Mouse (Mus musculus) liver, embryonic 12.5 days (tissue): ENCODE results near the gene Ptpn13. TPM values are rescaled to one million over a fixed set of nuclear protein-coding genes. Genes with fewer than 3 reads are reported as not detected.

Experiments used
- ATAC-seq: fragments of 200-750 bp; cut with Nextera tagmentation; 2 replicates; pipeline ENCODE4 v1.8.0; 2017; ENCODE audit warnings: moderate number of reproducible peaks, mild to moderate bottlenecking, moderate library complexity
- H3K27ac ChIP-seq: fragments of 300-500 bp; sonication (generic); 2 replicates; pipeline ENCODE4 v1.5.1; 2016; ENCODE audit warnings: mild to moderate bottlenecking
- H3K27me3 ChIP-seq: fragments of 300-500 bp; sonication (generic); replicated peaks from 2 replicates; pipeline ENCODE4 v1.6.1; 2016; ENCODE audit warnings: mild to moderate bottlenecking, moderate library complexity
- H3K36me3 ChIP-seq: fragments of 300-500 bp; sonication (generic); 2 replicates; pipeline ENCODE4 v1.6.1; 2016; ENCODE audit warnings: mild to moderate bottlenecking, moderate library complexity
- H3K4me1 ChIP-seq: fragments of 300-500 bp; sonication (generic); 2 replicates; pipeline ENCODE4 v1.6.1; 2016
- H3K4me2 ChIP-seq: fragments of 300-500 bp; sonication (generic); 2 replicates; pipeline ENCODE4 v1.6.1; 2016; ENCODE audit warnings: mild to moderate bottlenecking, moderate library complexity
- H3K4me3 ChIP-seq: fragments of 300-500 bp; sonication (generic); 2 replicates; pipeline ENCODE4 v1.5.1; 2016; ENCODE audit warnings: mild to moderate bottlenecking, moderate library complexity
- H3K9ac ChIP-seq: fragments of 300-500 bp; sonication (generic); 2 replicates; pipeline ENCODE4 v1.6.1; 2016; ENCODE audit warnings: mild to moderate bottlenecking, moderate library complexity
- H3K9me3 ChIP-seq: fragments of 300-500 bp; sonication (generic); replicated peaks from 2 replicates; pipeline ENCODE4 v1.6.1; 2016; ENCODE audit warnings: mild to moderate bottlenecking, moderate library complexity
- WGBS: fragments of 180-500 bp; shearing (Covaris S2); methylation state at CpG from one replicate; pipeline ENCODE4 v1.1.7; 2016; ENCODE audit not compliant: insufficient replicate concordance; 5-methylcytosine and 5-hydroxymethylcytosine counted together
- polyA plus RNA-seq: library from polyadenylated mRNA; unstranded; fragments of >200 nt; fragmentation: Nextera tagmentation; extraction: Ambion mirVana; gene quantifications from 2 replicates; pipeline ENCODE4 v1.2.1, GENCODE M21; 2016

Ptpn13 gene
- polyA plus RNA-seq = 3.6 and 4.6 TPM in 2 replicates

GRCm38 (mm10) chr5:103424678-103425319 lies at the start of gene Ptpn13:
Ptpn13 (plus strand) TSS chr5:103425192.
- Histone ChIP-seq H3K27ac (peak within 1 kb of the TSS; percentile 23; the same call in 1 of the 2 replicates), H3K4me3 (peak within 1 kb of the TSS; percentile 65), H3K9ac (peak within 1 kb of the TSS; percentile 74), H3K4me2 (peak within 1 kb of the TSS; percentile 94), H3K4me1 (peaks cover 48% of the 10 kb centered on the region), H3K36me3 (no peaks in the 10 kb centered on the region; the same call in 1 of the 2 replicates), H3K27me3 (peaks cover 16% of the 10 kb centered on the region; the same call in 1 of the 2 replicates), H3K9me3 (no peaks in the 10 kb centered on the region)
- ATAC-seq = peak; percentile 99
- WGBS = under 1% methylated on average over 43 of the region's 55 CpGs

DNA sequence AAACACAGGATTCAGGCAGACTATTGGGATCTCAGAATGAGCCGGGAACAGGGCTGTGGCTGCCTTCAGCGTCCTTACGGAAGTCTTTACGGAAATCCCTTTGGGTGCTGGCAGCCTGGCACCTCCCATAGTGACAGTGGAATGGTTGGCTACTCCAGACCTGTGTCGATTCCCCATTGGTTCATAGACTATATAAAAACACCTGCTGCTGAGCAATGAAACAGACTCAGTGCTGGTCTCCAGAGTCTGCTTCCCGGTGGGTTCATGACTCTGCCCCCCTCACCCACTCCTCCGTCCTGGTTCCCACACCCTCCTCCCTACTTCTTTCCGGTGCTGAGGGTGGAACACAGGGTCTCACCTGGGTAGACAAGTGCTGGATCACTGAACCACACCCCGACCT lies 49.8 kb upstream of the Ptpn13 start:
- ATAC-seq = no peak
- Histone ChIP-seq H3K27ac (no peak overlapping the region), H3K4me3 (no peak overlapping the region), H3K9ac (no peak overlapping the region), H3K4me2 (no peak overlapping the region), H3K4me1 (no peaks in the 10 kb centered on the region; the same call in 1 of the 2 replicates), H3K9me3 (no peaks in the 10 kb centered on the region), H3K27me3 (peaks cover 61% of the 10 kb centered on the region), H3K36me3 (no peaks in the 10 kb centered on the region)
- WGBS = 69% methylated on average over 9 of the region's 9 CpGs

GRCm38 (mm10) chr5:103376354-103377295 lies 48.4 kb upstream of the Ptpn13 start:
- Histone ChIP-seq H3K4me1 (no peaks in the 10 kb centered on the region; the same call in 1 of the 2 replicates), H3K9ac (no peak overlapping the region), H3K27me3 (peaks cover 73% of the 10 kb centered on the region), H3K9me3 (no peaks in the 10 kb centered on the region), H3K36me3 (no peaks in the 10 kb centered on the region), H3K27ac (no peak overlapping the region), H3K4me3 (no peak overlapping the region), H3K4me2 (no peak overlapping the region)
- 30% methylated on average over 17 of the region's 17 CpGs for WGBS
- no peak for ATAC-seq

DNA sequence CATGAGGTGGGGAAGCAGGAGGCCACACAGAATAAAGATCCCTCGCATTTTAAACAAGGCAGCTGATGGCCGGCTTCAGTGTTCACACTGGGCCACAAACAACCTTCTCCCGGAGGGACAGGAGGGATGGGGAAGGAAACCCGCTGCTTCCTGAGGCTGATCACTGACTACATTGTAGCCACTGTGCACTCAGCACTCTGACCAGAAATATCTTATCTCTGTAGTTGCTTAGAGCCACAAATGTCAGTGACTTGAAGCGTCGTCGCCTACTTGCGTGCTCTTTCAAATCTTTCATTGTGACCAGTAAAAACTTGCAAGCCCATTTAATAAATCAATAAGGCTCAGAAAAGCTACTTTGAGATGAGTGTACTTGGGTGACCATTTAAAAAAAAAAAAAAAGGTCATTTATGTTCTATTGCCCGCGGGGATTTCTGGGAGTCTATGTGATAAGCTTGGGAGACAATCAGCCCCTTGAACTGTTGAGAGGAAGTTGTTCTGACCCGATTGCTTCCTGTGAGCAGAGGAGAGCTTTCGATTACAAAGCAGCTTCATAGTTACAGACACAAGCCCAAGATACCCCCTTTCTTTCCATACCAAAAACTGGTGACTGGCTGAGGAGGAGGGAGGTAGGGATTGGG lies 47.4 kb upstream of the Ptpn13 start:
- no peak for ATAC-seq
- no peaks in the 10 kb centered on the region; the same call in 1 of the 2 replicates for H3K4me1 ChIP-seq
- no peaks in the 10 kb centered on the region for H3K36me3 ChIP-seq
- H3K4me2 ChIP-seq = no peak overlapping the region
- peaks cover 79% of the 10 kb centered on the region for H3K27me3 ChIP-seq
- 6% methylated on average over 12 of the region's 12 CpGs for WGBS
- no peak overlapping the region for H3K27ac ChIP-seq
- no peak overlapping the region for H3K9ac ChIP-seq
- H3K9me3 ChIP-seq = no peaks in the 10 kb centered on the region
- H3K4me3 ChIP-seq = no peak overlapping the region

GRCm38 (mm10) chr5:103380785-103381527 lies 44.0 kb upstream of the Ptpn13 start:
- Histone ChIP-seq H3K4me2 (no peak overlapping the region), H3K36me3 (no peaks in the 10 kb centered on the region), H3K9ac (no peak overlapping the region), H3K27me3 (peaks cover 60% of the 10 kb centered on the region), H3K4me1 (no peaks in the 10 kb centered on the region; the same call in 1 of the 2 replicates), H3K4me3 (no peak overlapping the region), H3K27ac (no peak overlapping the region), H3K9me3 (no peaks in the 10 kb centered on the region)
- WGBS = 58% methylated on average over 11 of the region's 11 CpGs
- ATAC-seq = no peak

- H3K36me3 ChIP-seq = no peaks in the 10 kb centered on the region
- H3K9ac ChIP-seq = no peak overlapping the region
- ATAC-seq = no peak
- no peaks in the 10 kb centered on the region for H3K9me3 ChIP-seq
- 75% methylated on average over 4 of the region's 4 CpGs for WGBS
- H3K4me1 ChIP-seq = 0 out of 2 replicates have a peak, but pooled peaks cover 6% of the 10 kb centered on the region
- peaks cover 47% of the 10 kb centered on the region for H3K27me3 ChIP-seq
- no peak overlapping the region for H3K27ac ChIP-seq
- H3K4me3 ChIP-seq = no peak overlapping the region
- no peak overlapping the region for H3K4me2 ChIP-seq
These were observed 42.0 kb upstream of the Ptpn13 start for GRCm38 (mm10) chr5:103382951-103383350.

DNA sequence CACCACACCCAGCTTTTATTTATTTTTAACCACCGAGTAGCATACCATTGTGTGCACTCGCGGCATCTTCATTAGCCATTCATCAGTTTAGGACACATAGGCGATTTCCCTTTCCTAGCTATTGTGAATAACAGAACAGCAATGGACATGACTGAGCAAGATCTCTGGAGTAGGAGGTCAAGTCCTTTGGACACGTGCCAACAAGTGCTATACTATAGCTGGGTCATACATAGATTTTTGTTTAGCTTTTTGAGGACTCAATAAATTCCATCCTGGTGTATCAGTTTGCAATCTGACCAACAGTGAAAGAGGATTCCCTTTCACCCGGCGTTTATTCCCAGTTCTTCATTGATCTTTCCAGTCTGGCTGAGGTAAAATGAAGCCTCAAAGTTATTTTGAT lies 41.0 kb upstream of the Ptpn13 start:
- no peak for ATAC-seq
- H3K36me3 ChIP-seq = no peaks in the 10 kb centered on the region
- no peak overlapping the region for H3K9ac ChIP-seq
- no peak overlapping the region for H3K4me2 ChIP-seq
- 60% methylated on average over 7 of the region's 7 CpGs for WGBS
- peaks cover 39% of the 10 kb centered on the region for H3K27me3 ChIP-seq
- no peaks in the 10 kb centered on the region for H3K9me3 ChIP-seq
- H3K4me1 ChIP-seq = 0 out of 2 replicates have a peak, but pooled peaks cover 8% of the 10 kb centered on the region
- H3K27ac ChIP-seq = no peak overlapping the region
- no peak overlapping the region for H3K4me3 ChIP-seq

GRCm38 (mm10) chr5:103387540-103388026 lies 37.4 kb upstream of the Ptpn13 start:
- Histone ChIP-seq H3K27me3 (peaks cover 18% of the 10 kb centered on the region), H3K9me3 (no peaks in the 10 kb centered on the region), H3K9ac (no peak overlapping the region), H3K4me3 (no peak overlapping the region), H3K4me1 (0 out of 2 replicates have a peak, but pooled peaks cover 8% of the 10 kb centered on the region), H3K4me2 (no peak overlapping the region), H3K27ac (0 out of 2 replicates have a peak overlapping the region, but pooled peaks have one; percentile 1), H3K36me3 (no peaks in the 10 kb centered on the region)
- 49% methylated on average over 8 of the region's 8 CpGs for WGBS
- no peak for ATAC-seq

DNA sequence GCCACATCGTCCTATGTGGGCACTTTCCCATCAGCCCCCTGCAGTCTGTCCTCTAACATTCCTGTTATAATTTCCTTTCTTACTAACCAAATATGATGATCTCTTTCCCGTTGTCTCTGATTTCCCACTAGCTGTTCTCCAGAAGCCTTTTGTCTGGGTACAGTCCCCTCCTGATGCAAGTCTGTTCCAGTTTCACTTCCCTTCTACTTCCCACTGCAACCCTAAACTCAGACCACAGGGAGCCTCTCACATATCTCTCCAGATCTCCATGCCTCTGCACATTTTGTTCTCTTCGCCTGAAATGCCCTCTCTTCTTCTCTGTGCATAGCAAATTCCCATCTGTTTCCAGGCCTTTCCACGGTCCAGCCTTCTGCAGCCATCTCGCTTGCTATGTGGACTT lies 35.6 kb upstream of the Ptpn13 start:
- WGBS = 58% methylated on average over 5 of the region's 5 CpGs
- no peak overlapping the region for H3K4me3 ChIP-seq

DNA sequence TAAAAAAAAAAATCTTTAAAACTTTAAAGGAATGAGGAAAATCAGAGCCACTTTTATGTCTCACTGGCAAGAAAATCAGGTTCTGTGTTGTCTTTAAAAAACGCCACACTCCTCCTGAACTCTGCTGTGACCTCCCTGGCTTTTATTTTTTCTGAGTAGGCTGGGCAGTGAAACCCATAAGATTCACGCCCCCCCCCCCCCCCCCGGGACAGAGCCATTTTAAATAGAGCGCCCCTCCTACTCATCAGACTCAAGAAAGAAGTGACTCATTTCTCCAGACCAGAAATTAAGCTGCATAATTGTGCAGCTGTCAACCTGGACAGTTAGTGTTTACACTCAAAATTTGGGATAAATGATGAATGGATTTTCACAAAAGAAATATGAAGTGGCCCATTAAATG lies 31.8 kb upstream of the Ptpn13 start:
- ATAC-seq = no peak

More for the DNA sequence above, 35.6 kb upstream of the Ptpn13 start:
- H3K9me3 ChIP-seq = no peaks in the 10 kb centered on the region
- no peak for ATAC-seq
- H3K27ac ChIP-seq = no peak overlapping the region
- H3K4me2 ChIP-seq = no peak overlapping the region
- H3K27me3 ChIP-seq = peaks cover 14% of the 10 kb centered on the region; the same call in 1 of the 2 replicates
- H3K9ac ChIP-seq = no peak overlapping the region
- H3K4me1 ChIP-seq = 0 out of 2 replicates have a peak, but pooled peaks cover 8% of the 10 kb centered on the region
- no peaks in the 10 kb centered on the region for H3K36me3 ChIP-seq

GRCm38 (mm10) chr5:103393752-103394151 lies 31.2 kb upstream of the Ptpn13 start:
- Histone ChIP-seq H3K4me1 (no peaks in the 10 kb centered on the region), H3K4me2 (no peak overlapping the region), H3K9me3 (no peaks in the 10 kb centered on the region), H3K27ac (no peak overlapping the region), H3K4me3 (no peak overlapping the region), H3K27me3 (peaks cover 10% of the 10 kb centered on the region; the same call in 1 of the 2 replicates), H3K36me3 (no peaks in the 10 kb centered on the region), H3K9ac (no peak overlapping the region)
- no peak for ATAC-seq
- WGBS = 71% methylated on average over 16 of the region's 16 CpGs

More for the DNA sequence above, 31.8 kb upstream of the Ptpn13 start:
- no peak overlapping the region for H3K9ac ChIP-seq
- H3K9me3 ChIP-seq = no peaks in the 10 kb centered on the region
- no peak overlapping the region for H3K4me3 ChIP-seq
- no peak overlapping the region for H3K4me2 ChIP-seq
- WGBS = 26% methylated on average over 4 of the region's 4 CpGs
- no peak overlapping the region for H3K27ac ChIP-seq
- H3K4me1 ChIP-seq = no peaks in the 10 kb centered on the region
- no peaks in the 10 kb centered on the region for H3K36me3 ChIP-seq
- peaks cover 8% of the 10 kb centered on the region; the same call in 1 of the 2 replicates for H3K27me3 ChIP-seq
